Mouse (Mus musculus) midbrain, embryonic 10.5 days (tissue): ENCODE results near the gene Tmem240. TPM values are rescaled to one million over a fixed set of nuclear protein-coding genes. Genes with fewer than 3 reads are reported as not detected.
A peak's percentile ranks its signal among the peaks of the same experiment; 100 is the strongest.
"Not testable (repeated sequence)": the region's sequence is repeated elsewhere in the genome, so short reads cannot be mapped to it uniquely, and the experiment has no call there.

ENCODE experiments used
- DNase-seq: peaks from one replicate; pipeline ENCODE4 v3.0.0-alpha.2; 2017; ENCODE audit warnings: low spot score
- H3K27ac ChIP-seq: fragments of 300-500 bp; sonication (generic); replicated peaks from 2 replicates; pipeline ENCODE4 v1.5.1; 2016; ENCODE audit warnings: mild to moderate bottlenecking
- H3K27me3 ChIP-seq: fragments of 300-500 bp; sonication (generic); 2 replicates; pipeline ENCODE4 v1.6.1; 2016; ENCODE audit warnings: low read depth, mild to moderate bottlenecking; ENCODE audit not compliant: poor library complexity, severe bottlenecking
- H3K36me3 ChIP-seq: fragments of 300-500 bp; sonication (generic); 2 replicates; pipeline ENCODE4 v1.6.1; 2016; ENCODE audit warnings: mild to moderate bottlenecking, moderate library complexity
- H3K4me1 ChIP-seq: fragments of 300-500 bp; sonication (generic); 2 replicates; pipeline ENCODE4 v1.6.1; 2016
- H3K4me3 ChIP-seq: fragments of 300-500 bp; sonication (generic); 2 replicates; pipeline ENCODE4 v1.5.1; 2016; ENCODE audit warnings: mild to moderate bottlenecking, moderate library complexity
- H3K9me3 ChIP-seq: fragments of 300-500 bp; sonication (generic); replicated peaks from 2 replicates; pipeline ENCODE4 v1.6.1; 2016; ENCODE audit warnings: mild to moderate bottlenecking
- WGBS: fragments of 180-500 bp; shearing (Covaris S2); methylation state at CpG from one replicate; pipeline ENCODE4 v1.1.7; 2016; 5-methylcytosine and 5-hydroxymethylcytosine counted together
- polyA plus RNA-seq: library from polyadenylated mRNA; unstranded; fragments of >200 nt; fragmentation: Nextera tagmentation; extraction: Ambion mirVana; gene quantifications from 2 replicates; pipeline ENCODE4 v1.2.1, GENCODE M21; 2016

Gene Tmem240
- polyA plus RNA-seq, 1 experiment from 2014 or later: 0.65 TPM

- H3K9me3 ChIP-seq: no peaks in the 10 kb centered on the region
- H3K27ac ChIP-seq: peak overlapping the region; percentile 69
- peak; percentile 61 for DNase-seq
- H3K36me3 ChIP-seq: no peaks in the 10 kb centered on the region
- peaks cover 42% of the 10 kb centered on the region for H3K27me3 ChIP-seq
- WGBS: 49% methylated on average over 2 of the region's 2 CpGs
- H3K4me3 ChIP-seq: no peak overlapping the region
- H3K4me1 ChIP-seq: peaks cover 51% of the 10 kb centered on the region
These were observed 42.2 kb downstream of the Tmem240 start for GRCm38 (mm10) chr4:155776704-155777335.

GRCm38 (mm10) chr4:155777816-155778215 lies 43.2 kb downstream of the Tmem240 start:
- Histone ChIP-seq H3K36me3 (no peaks in the 10 kb centered on the region), H3K27me3 (peaks cover 32% of the 10 kb centered on the region), H3K9me3 (no peaks in the 10 kb centered on the region), H3K27ac (0 out of 2 replicates have a peak overlapping the region, but pooled peaks have one; percentile 23), H3K4me1 (peaks cover 51% of the 10 kb centered on the region), H3K4me3 (no peak overlapping the region)
- DNase-seq: no peak
- 86% methylated on average over 2 of the region's 2 CpGs for WGBS

- 88% methylated on average over 4 of the region's 4 CpGs for WGBS
- peaks cover 15% of the 10 kb centered on the region for H3K27me3 ChIP-seq
- no peaks in the 10 kb centered on the region for H3K9me3 ChIP-seq
- no peaks in the 10 kb centered on the region for H3K36me3 ChIP-seq
- H3K4me3 ChIP-seq: no peak overlapping the region
- no peak for DNase-seq
- H3K27ac ChIP-seq: no peak overlapping the region
- H3K4me1 ChIP-seq: peaks cover 53% of the 10 kb centered on the region
These were observed 44.9 kb downstream of the Tmem240 start for GRCm38 (mm10) chr4:155779498-155779897.

- Histone ChIP-seq H3K27me3 (peaks cover 14% of the 10 kb centered on the region), H3K27ac (no peak overlapping the region), H3K4me3 (no peak overlapping the region), H3K36me3 (no peaks in the 10 kb centered on the region), H3K9me3 (no peaks in the 10 kb centered on the region), H3K4me1 (peaks cover 51% of the 10 kb centered on the region)
- WGBS: 37% methylated on average over 6 of the region's 6 CpGs
- DNase-seq: peak; percentile 44
These were observed 46.3 kb downstream of the Tmem240 start for GRCm38 (mm10) chr4:155780895-155781294.

GRCm38 (mm10) chr4:155783486-155784080 lies 49.0 kb downstream of the Tmem240 start:
- Histone ChIP-seq H3K36me3 (no peaks in the 10 kb centered on the region), H3K27me3 (peaks cover 12% of the 10 kb centered on the region; the same call in 1 of the 2 replicates), H3K27ac (peak overlapping the region; percentile 92), H3K9me3 (no peaks in the 10 kb centered on the region), H3K4me1 (peaks cover 31% of the 10 kb centered on the region), H3K4me3 (peak overlapping the region; percentile 75)
- DNase-seq: peak; percentile 15
- WGBS: 45% methylated on average over 16 of the region's 16 CpGs

GRCm38 (mm10) chr4:155784081-155784701 lies 49.6 kb downstream of the Tmem240 start:
- peak overlapping the region; percentile 75 for H3K4me3 ChIP-seq
- H3K27me3 ChIP-seq: peaks cover 12% of the 10 kb centered on the region; the same call in 1 of the 2 replicates
- DNase-seq: peak; percentile 85
- H3K36me3 ChIP-seq: no peaks in the 10 kb centered on the region
- peaks cover 31% of the 10 kb centered on the region for H3K4me1 ChIP-seq
- under 1% methylated on average over 52 of the region's 52 CpGs for WGBS
- H3K27ac ChIP-seq: peak overlapping the region; percentile 92
- H3K9me3 ChIP-seq: no peaks in the 10 kb centered on the region

GRCm38 (mm10) chr4:155785246-155785645 lies 50.6 kb downstream of the Tmem240 start:
- H3K4me1 ChIP-seq: peaks cover 31% of the 10 kb centered on the region
- H3K36me3 ChIP-seq: no peaks in the 10 kb centered on the region
- no peaks in the 10 kb centered on the region for H3K9me3 ChIP-seq
- H3K4me3 ChIP-seq: peak overlapping the region; percentile 75; the same call in 1 of the 2 replicates
- peaks cover 12% of the 10 kb centered on the region; the same call in 1 of the 2 replicates for H3K27me3 ChIP-seq
- no peak for DNase-seq
- 81% methylated on average over 10 of the region's 10 CpGs for WGBS
- 0 out of 2 replicates have a peak overlapping the region, but pooled peaks have one; percentile 42 for H3K27ac ChIP-seq

- H3K36me3 ChIP-seq: no peaks in the 10 kb centered on the region
- no peak for DNase-seq
- H3K4me3 ChIP-seq: peak within 1 kb of the TSS; percentile 75
- 81% methylated on average over 5 of the region's 5 CpGs for WGBS
- H3K9me3 ChIP-seq: no peaks in the 10 kb centered on the region
- peaks cover 29% of the 10 kb centered on the region for H3K4me1 ChIP-seq
- peaks cover 12% of the 10 kb centered on the region; the same call in 1 of the 2 replicates for H3K27me3 ChIP-seq
- peak within 1 kb of the TSS; percentile 92 for H3K27ac ChIP-seq
These were observed 51.2 kb downstream of the Tmem240 start, which contains the start of gene Tmem88b for GRCm38 (mm10) chr4:155785819-155786218. Tmem88b (minus strand) TSS chr4:155785874.

- Histone ChIP-seq H3K36me3 (no peaks in the 10 kb centered on the region), H3K4me3 (no peak overlapping the region), H3K4me1 (peaks cover 23% of the 10 kb centered on the region), H3K27me3 (peaks cover 26% of the 10 kb centered on the region), H3K9me3 (no peaks in the 10 kb centered on the region), H3K27ac (no peak overlapping the region)
- DNase-seq: no peak
- 81% methylated on average over 3 of the region's 3 CpGs for WGBS
These were observed 53.7 kb downstream of the Tmem240 start for GRCm38 (mm10) chr4:155788300-155788699.

GRCm38 (mm10) chr4:155788833-155789232 lies 54.2 kb downstream of the Tmem240 start:
- Histone ChIP-seq H3K27me3 (peaks cover 26% of the 10 kb centered on the region), H3K4me1 (peaks cover 18% of the 10 kb centered on the region)
- not testable (repeated sequence) for H3K36me3 ChIP-seq, DNase-seq, H3K27ac ChIP-seq, H3K4me3 ChIP-seq, H3K9me3 ChIP-seq
- 85% methylated on average over 4 of the region's 4 CpGs for WGBS

GRCm38 (mm10) chr4:155790021-155790489 lies 55.5 kb downstream of the Tmem240 start, which contains the start of gene Ankrd65:
Ankrd65 (plus strand) TSS chr4:155790439.
- WGBS: 82% methylated on average over 3 of the region's 3 CpGs
- Histone ChIP-seq H3K27me3 (peaks cover 22% of the 10 kb centered on the region), H3K4me1 (peaks cover 6% of the 10 kb centered on the region), H3K36me3 (no peaks in the 10 kb centered on the region), H3K9me3 (no peaks in the 10 kb centered on the region), H3K4me3 (no peak within 1 kb of the TSS), H3K27ac (no peak within 1 kb of the TSS)
- DNase-seq: no peak
